Mouse (Mus musculus): ENCODE results near the gene Basp1. TPM values are rescaled to one million over a fixed set of nuclear protein-coding genes. Genes with fewer than 3 reads are reported as not detected.
A peak's percentile ranks its signal among the peaks of the same experiment; 100 is the strongest.

Basp1 gene
- total and polyA plus RNA-seq, 2 experiments = 0.61 to 1.5 TPM

GRCm38 (mm10) chr15:25449348-25449747 is 35.8 kb upstream of the Basp1 start:
- Histone ChIP-seq H3K36me3 (ENCODE audit: control insufficient read depth, insufficient read depth, low read length) (no peaks in the 10 kb centered on the region), H3K79me2 (ENCODE audit: control insufficient read depth, insufficient read depth, low read length) (no peaks in the 10 kb centered on the region), H3K27ac (replicated peaks; ENCODE audit: insufficient read depth, low read depth, low read length) (no peak overlapping the region), H3K27me3 (ENCODE audit: control insufficient read depth, insufficient read depth, low read length) (no peaks in the 10 kb centered on the region), H3K9ac (ENCODE audit: low read depth, low read length) (no peak overlapping the region), H3K4me1 (ENCODE audit: control insufficient read depth, insufficient read depth, low read length) (no peaks in the 10 kb centered on the region), H3K4me3 (ENCODE audit: insufficient read depth, low read depth, low read length) (no peak overlapping the region)
- WGBS = 59% methylated on average over 1 of the region's 1 CpGs
- DNase-seq (ENCODE audit: extremely low read depth, low read depth, low spot score) = no peak
- no peak for TF ChIP-seq POLR2A (IDR thresholded peaks at IDR 0.05; ENCODE audit: extremely low read depth, insufficient read depth, low read length)
- no peak for TF ChIP-seq CTCF (IDR thresholded peaks at IDR 0.05; ENCODE audit: low read depth, low read length)

- TF ChIP-seq CTCF (IDR thresholded peaks at IDR 0.05; ENCODE audit: low read depth, low read length) (no peak), POLR2A (IDR thresholded peaks at IDR 0.05; ENCODE audit: extremely low read depth, insufficient read depth, low read length) (no peak)
- Histone ChIP-seq H3K27me3 (ENCODE audit: control insufficient read depth, insufficient read depth, low read length) (no peaks in the 10 kb centered on the region), H3K36me3 (ENCODE audit: control insufficient read depth, insufficient read depth, low read length) (no peaks in the 10 kb centered on the region), H3K4me3 (ENCODE audit: insufficient read depth, low read depth, low read length) (no peak overlapping the region), H3K9ac (ENCODE audit: low read depth, low read length) (no peak overlapping the region), H3K79me2 (ENCODE audit: control insufficient read depth, insufficient read depth, low read length) (no peaks in the 10 kb centered on the region), H3K4me1 (ENCODE audit: control insufficient read depth, insufficient read depth, low read length) (no peaks in the 10 kb centered on the region), H3K27ac (replicated peaks; ENCODE audit: insufficient read depth, low read depth, low read length) (no peak overlapping the region)
- 92% methylated on average over 4 of the region's 4 CpGs for WGBS
- no peak for DNase-seq (ENCODE audit: extremely low read depth, low read depth, low spot score)
Observed at GRCm38 (mm10) chr15:25448703-25449340, 35.3 kb upstream of the Basp1 start.

DNA sequence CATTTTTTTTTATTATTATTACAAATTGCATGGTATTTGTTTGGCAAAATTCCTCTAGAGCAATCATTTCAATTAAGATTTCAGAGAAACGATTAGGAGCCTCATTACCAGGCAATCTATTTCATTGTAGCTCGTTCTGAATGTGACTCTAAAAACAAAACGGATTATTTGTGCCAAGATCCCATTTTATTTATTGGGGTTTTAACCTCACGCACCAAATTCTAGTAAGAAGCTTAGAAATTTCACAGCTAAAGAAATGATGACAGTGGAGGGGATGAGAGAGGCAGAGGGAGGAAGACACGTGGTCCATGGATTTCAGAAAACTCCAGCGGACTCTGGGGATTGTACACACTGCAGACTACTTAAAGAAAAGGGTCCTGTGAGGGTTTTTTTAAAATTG is 33.6 kb upstream of the Basp1 start:
- WGBS = 83% methylated on average over 6 of the region's 6 CpGs
- H3K36me3 ChIP-seq (ENCODE audit: control insufficient read depth, insufficient read depth, low read length) = no peaks in the 10 kb centered on the region
- H3K27ac ChIP-seq (replicated peaks; ENCODE audit: insufficient read depth, low read depth, low read length) = no peak overlapping the region
- no peak overlapping the region for H3K9ac ChIP-seq (ENCODE audit: low read depth, low read length)
- H3K79me2 ChIP-seq (ENCODE audit: control insufficient read depth, insufficient read depth, low read length) = no peaks in the 10 kb centered on the region
- TF ChIP-seq CTCF (IDR thresholded peaks at IDR 0.05; ENCODE audit: low read depth, low read length) (no peak), POLR2A (IDR thresholded peaks at IDR 0.05; ENCODE audit: extremely low read depth, insufficient read depth, low read length) (no peak)
- H3K4me3 ChIP-seq (ENCODE audit: insufficient read depth, low read depth, low read length) = no peak overlapping the region
- H3K27me3 ChIP-seq (ENCODE audit: control insufficient read depth, insufficient read depth, low read length) = no peaks in the 10 kb centered on the region
- H3K4me1 ChIP-seq (ENCODE audit: control insufficient read depth, insufficient read depth, low read length) = no peaks in the 10 kb centered on the region
- DNase-seq (ENCODE audit: extremely low read depth, low read depth, low spot score) = no peak

- Histone ChIP-seq H3K27ac (replicated peaks; ENCODE audit: insufficient read depth, low read depth, low read length) (0 out of 2 replicates have a peak overlapping the region, but pooled peaks have one; percentile 19), H3K4me3 (ENCODE audit: insufficient read depth, low read depth, low read length) (no peak overlapping the region), H3K27me3 (ENCODE audit: control insufficient read depth, insufficient read depth, low read length) (no peaks in the 10 kb centered on the region), H3K36me3 (ENCODE audit: control insufficient read depth, insufficient read depth, low read length) (no peaks in the 10 kb centered on the region), H3K9ac (ENCODE audit: low read depth, low read length) (no peak overlapping the region), H3K79me2 (ENCODE audit: control insufficient read depth, insufficient read depth, low read length) (no peaks in the 10 kb centered on the region), H3K4me1 (ENCODE audit: control insufficient read depth, insufficient read depth, low read length) (no peaks in the 10 kb centered on the region)
- no peak for DNase-seq (ENCODE audit: extremely low read depth, low read depth, low spot score)
- no peak for TF ChIP-seq CTCF (IDR thresholded peaks at IDR 0.05; ENCODE audit: low read depth, low read length)
- no peak for TF ChIP-seq POLR2A (IDR thresholded peaks at IDR 0.05; ENCODE audit: extremely low read depth, insufficient read depth, low read length)
- 77% methylated on average over 8 of the region's 8 CpGs for WGBS
Observed at GRCm38 (mm10) chr15:25446155-25446487, 32.6 kb upstream of the Basp1 start.

GRCm38 (mm10) chr15:25445361-25446154 is 32.0 kb upstream of the Basp1 start:
- 40% methylated on average over 17 of the region's 17 CpGs for WGBS
- no peak overlapping the region for H3K9ac ChIP-seq (ENCODE audit: low read depth, low read length)
- no peaks in the 10 kb centered on the region for H3K79me2 ChIP-seq (ENCODE audit: control insufficient read depth, insufficient read depth, low read length)
- H3K4me1 ChIP-seq (ENCODE audit: control insufficient read depth, insufficient read depth, low read length) = no peaks in the 10 kb centered on the region
- H3K27ac ChIP-seq (replicated peaks; ENCODE audit: insufficient read depth, low read depth, low read length) = 0 out of 2 replicates have a peak overlapping the region, but pooled peaks have one; percentile 19
- H3K27me3 ChIP-seq (ENCODE audit: control insufficient read depth, insufficient read depth, low read length) = no peaks in the 10 kb centered on the region
- H3K4me3 ChIP-seq (ENCODE audit: insufficient read depth, low read depth, low read length) = no peak overlapping the region
- DNase-seq (ENCODE audit: extremely low read depth, low read depth, low spot score) = no peak
- H3K36me3 ChIP-seq (ENCODE audit: control insufficient read depth, insufficient read depth, low read length) = no peaks in the 10 kb centered on the region
- no peak for TF ChIP-seq POLR2A (IDR thresholded peaks at IDR 0.05; ENCODE audit: extremely low read depth, insufficient read depth, low read length)
- TF ChIP-seq CTCF (IDR thresholded peaks at IDR 0.05; ENCODE audit: low read depth, low read length) = no peak

GRCm38 (mm10) chr15:25444208-25444607 is 30.6 kb upstream of the Basp1 start:
- Histone ChIP-seq H3K9ac (ENCODE audit: low read depth, low read length) (no peak overlapping the region), H3K36me3 (ENCODE audit: control insufficient read depth, insufficient read depth, low read length) (no peaks in the 10 kb centered on the region), H3K79me2 (ENCODE audit: control insufficient read depth, insufficient read depth, low read length) (no peaks in the 10 kb centered on the region), H3K4me1 (ENCODE audit: control insufficient read depth, insufficient read depth, low read length) (no peaks in the 10 kb centered on the region), H3K27ac (replicated peaks; ENCODE audit: insufficient read depth, low read depth, low read length) (no peak overlapping the region), H3K27me3 (ENCODE audit: control insufficient read depth, insufficient read depth, low read length) (no peaks in the 10 kb centered on the region), H3K4me3 (ENCODE audit: insufficient read depth, low read depth, low read length) (no peak overlapping the region)
- no peak for DNase-seq (ENCODE audit: extremely low read depth, low read depth, low spot score)
- TF ChIP-seq POLR2A (IDR thresholded peaks at IDR 0.05; ENCODE audit: extremely low read depth, insufficient read depth, low read length) (no peak), CTCF (IDR thresholded peaks at IDR 0.05; ENCODE audit: low read depth, low read length) (no peak)
- WGBS = 90% methylated on average over 10 of the region's 10 CpGs

Measured in liver, adult 2 months (tissue).